Mouse (Mus musculus) CD4-positive, CD25-positive, alpha-beta regulatory T cell, adult 2 months (primary cell): ENCODE data around the gene Cpt1c.

Experiments used
- DNase-seq: peaks from one replicate; pipeline ENCODE4 v3.0.0-alpha.2; 2012; ENCODE audit warnings: low read depth, low spot score

The Cpt1c gene

GRCm38 (mm10) chr7:44918219-44918618 is 56.4 kb downstream of the Cpt1c start:
- no peak for DNase-seq

GRCm38 (mm10) chr7:44916881-44917280 is 57.8 kb downstream of the Cpt1c start:
- no peak for DNase-seq

GRCm38 (mm10) chr7:44916191-44916590 is 58.5 kb downstream of the Cpt1c start:
- DNase-seq: no peak

- no peak for DNase-seq
Measured at GRCm38 (mm10) chr7:44915314-44915713, 59.3 kb downstream of the Cpt1c start.

- no peak for DNase-seq
Measured at GRCm38 (mm10) chr7:44914396-44914795, 60.3 kb downstream of the Cpt1c start.
